Mouse (Mus musculus) bone marrow, adult 2 months (tissue): ENCODE measurements around the gene Hspb9.

Source experiments
- CTCF ChIP-seq: fragments of 200-500 bp; IDR thresholded peaks from 2 replicates; pipeline ENCODE4 v1.5.1; 2011; ENCODE audit warnings: low read length, control low read depth; ENCODE audit not compliant: control insufficient read depth, insufficient read depth
- POLR2A ChIP-seq: fragments of 200-500 bp; IDR thresholded peaks from 2 replicates; pipeline ENCODE4 v1.6.1; 2011; ENCODE audit warnings: low read depth, mild to moderate bottlenecking, control low read depth, low read length, borderline replicate concordance; ENCODE audit not compliant: control insufficient read depth

DNA sequence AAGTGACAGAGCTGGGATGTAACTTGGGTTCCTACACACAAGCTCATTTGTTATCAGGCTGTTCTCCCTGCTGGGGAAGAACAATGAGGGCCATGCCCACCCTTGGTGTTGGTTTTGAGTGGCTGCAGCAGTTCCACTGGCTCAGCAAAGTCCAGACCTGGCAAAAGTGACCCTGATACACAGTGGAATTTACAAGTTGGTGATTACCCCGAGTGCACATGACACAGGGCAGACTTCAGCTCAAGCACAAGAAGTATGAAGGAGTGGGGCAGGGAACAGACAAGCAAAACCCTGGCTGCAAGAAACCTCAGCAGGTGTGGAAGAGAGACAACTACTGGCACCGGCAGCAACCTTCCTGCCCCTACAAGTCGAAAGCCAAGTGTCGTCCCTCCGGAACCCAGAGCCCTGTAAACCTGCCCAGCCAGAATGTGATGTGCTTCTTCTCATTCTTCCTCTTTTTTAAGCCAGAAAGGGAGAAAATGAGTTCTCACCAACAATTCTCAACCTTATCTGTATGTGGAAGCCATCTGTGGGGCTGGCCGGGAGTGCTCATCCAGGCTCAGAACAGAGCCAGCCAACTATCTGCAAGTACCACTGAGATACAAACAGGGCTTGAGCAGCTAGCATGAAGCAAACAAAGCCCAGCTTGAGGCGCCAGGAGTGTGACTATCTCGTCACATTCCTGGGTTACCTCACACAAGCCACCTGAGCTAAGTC is 8.3 kb downstream of the Hspb9 start:
- TF ChIP-seq CTCF (no peak), POLR2A (no peak)
